Mouse (Mus musculus): Measurements from ENCODE around the gene Tmem54.

- TF ChIP-seq CTCF (IDR thresholded peaks at IDR 0.05; ENCODE audit: low read depth, low read length): no peak
- TF ChIP-seq POLR2A (IDR thresholded peaks at IDR 0.05; ENCODE audit: extremely low read depth, insufficient read depth, low read length): no peak
Observed at GRCm38 (mm10) chr4:129087850-129088249, 17.5 kb upstream of the Tmem54 start.

Data from liver, adult 2 months (tissue).